Mouse (Mus musculus): ENCODE measurements at regions not wholly inside any gene's neighbourhood (a gene's known extent, or its start where the extent isn't known, plus 50 kb on each side); places are given as distances from the start of the nearest gene placed in this dataset.
"Not testable (repeated sequence)": the region's sequence is repeated elsewhere in the genome, so short reads cannot be mapped to it uniquely, and the experiment has no call there.

DNA sequence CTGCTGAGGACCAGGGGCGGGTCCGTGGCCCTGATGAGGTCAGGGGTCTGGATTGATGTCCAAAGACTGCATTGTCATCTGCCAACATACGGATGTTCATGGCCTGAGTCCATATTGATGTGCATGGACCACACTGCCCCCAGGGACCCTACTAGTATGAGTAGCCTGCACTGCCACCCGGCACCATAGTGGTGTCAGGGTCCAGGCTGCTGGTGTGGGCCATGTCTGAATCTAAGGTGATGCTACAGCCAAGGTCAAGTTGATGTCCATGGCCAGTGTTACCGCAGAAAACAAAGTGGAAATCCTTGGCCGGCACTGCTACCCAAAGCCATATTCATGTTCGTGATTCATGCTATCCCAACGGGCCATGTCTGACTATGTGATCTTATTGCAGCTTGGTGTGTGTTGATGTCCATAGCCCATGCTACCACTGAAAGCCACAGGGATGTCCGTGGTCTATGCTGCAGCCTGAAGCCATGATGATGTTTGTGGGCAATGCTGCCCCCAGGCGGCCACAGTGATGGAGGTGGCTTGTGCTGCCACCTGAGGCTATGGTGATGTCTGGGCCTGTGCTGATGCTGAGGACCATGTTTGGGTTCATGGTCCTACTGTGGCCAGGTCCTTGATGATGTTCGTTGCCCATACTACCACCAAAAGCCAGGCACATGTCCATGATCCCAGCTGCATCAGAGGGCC is 130.5 kb downstream of the Iqub start:
- H3K4me3 ChIP-seq: no peak overlapping the region
- no peaks in the 10 kb centered on the region for H3K9me3 ChIP-seq (replicated peaks)
- no peaks in the 10 kb centered on the region for H3K36me3 ChIP-seq (ENCODE audit: poor library complexity, severe bottlenecking)
- H3K27ac ChIP-seq: no peak overlapping the region
- H3K9ac ChIP-seq: no peak overlapping the region
- no peaks in the 10 kb centered on the region for H3K27me3 ChIP-seq
- no peak overlapping the region for H3K4me2 ChIP-seq
- WGBS: 82% methylated on average over 11 of the region's 11 CpGs
- peak; percentile 36; the same call in 1 of the 2 replicates for ATAC-seq
- no peaks in the 10 kb centered on the region for H3K4me1 ChIP-seq

GRCm38 (mm10) chr6:24379859-24380258 is 135.0 kb downstream of the Iqub start:
- Histone ChIP-seq H3K27me3 (no peaks in the 10 kb centered on the region), H3K9ac (no peak overlapping the region), H3K4me3 (no peak overlapping the region), H3K4me2 (no peak overlapping the region), H3K9me3 (replicated peaks) (no peaks in the 10 kb centered on the region), H3K4me1 (no peaks in the 10 kb centered on the region), H3K27ac (no peak overlapping the region), H3K36me3 (ENCODE audit: poor library complexity, severe bottlenecking) (no peaks in the 10 kb centered on the region)
- 84% methylated on average over 2 of the region's 2 CpGs for WGBS
- ATAC-seq: no peak

DNA sequence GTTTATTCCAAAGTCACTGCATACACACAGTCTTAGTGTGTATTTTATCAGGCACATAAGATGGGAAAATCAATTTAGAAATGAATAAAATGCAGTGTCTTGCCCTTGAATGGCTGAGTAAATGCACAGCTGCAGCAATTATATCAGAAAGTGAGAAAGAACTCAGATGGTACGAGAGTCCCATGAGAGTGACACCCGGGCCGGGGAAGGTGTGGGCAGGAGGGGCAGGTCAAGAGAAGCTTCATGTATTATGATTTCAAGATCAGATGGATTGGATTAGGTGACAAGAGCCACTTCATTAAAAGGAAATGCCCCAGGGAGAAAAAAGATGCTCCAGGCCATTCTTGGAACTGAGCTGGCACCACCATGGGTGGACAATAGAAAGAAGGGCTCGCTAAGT is 138.1 kb downstream of the Iqub start:
- H3K9ac ChIP-seq: no peak overlapping the region
- WGBS: 65% methylated on average over 4 of the region's 4 CpGs
- no peak for ATAC-seq

DNA sequence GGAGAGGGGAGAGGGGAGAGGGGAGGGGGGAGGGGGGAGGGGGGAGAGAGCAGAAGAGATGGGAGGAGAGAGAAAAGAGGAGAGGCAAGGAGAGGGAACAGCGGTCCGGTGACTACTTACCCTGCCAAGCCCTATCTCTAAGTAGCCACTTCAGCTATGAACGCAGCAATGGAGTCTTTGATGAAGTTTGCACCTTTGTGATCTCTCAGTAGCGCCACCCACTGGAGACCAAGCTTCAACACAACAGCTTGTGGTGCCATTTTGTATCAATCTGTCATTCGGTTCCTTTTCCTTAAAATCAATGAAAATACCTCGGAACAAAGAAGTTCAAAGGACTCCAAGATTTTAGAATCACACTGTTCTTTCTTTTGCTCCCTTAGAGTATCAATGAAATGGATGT is 141.7 kb downstream of the Iqub start:
- no peak overlapping the region for H3K4me2 ChIP-seq
- no peak overlapping the region for H3K27ac ChIP-seq
- H3K9me3 ChIP-seq (replicated peaks): no peaks in the 10 kb centered on the region
- H3K4me1 ChIP-seq: no peaks in the 10 kb centered on the region
- WGBS: 84% methylated on average over 6 of the region's 6 CpGs
- no peak overlapping the region for H3K4me3 ChIP-seq
- no peak overlapping the region for H3K9ac ChIP-seq
- H3K27me3 ChIP-seq: no peaks in the 10 kb centered on the region
- no peaks in the 10 kb centered on the region for H3K36me3 ChIP-seq (ENCODE audit: poor library complexity, severe bottlenecking)
- ATAC-seq: no peak

More for the DNA sequence above, 138.1 kb downstream of the Iqub start:
- H3K4me1 ChIP-seq: no peaks in the 10 kb centered on the region
- H3K9me3 ChIP-seq (replicated peaks): no peaks in the 10 kb centered on the region
- H3K4me3 ChIP-seq: no peak overlapping the region
- H3K27ac ChIP-seq: no peak overlapping the region
- no peak overlapping the region for H3K4me2 ChIP-seq
- no peaks in the 10 kb centered on the region for H3K36me3 ChIP-seq (ENCODE audit: poor library complexity, severe bottlenecking)
- no peaks in the 10 kb centered on the region for H3K27me3 ChIP-seq

- Histone ChIP-seq H3K27ac (no peak overlapping the region), H3K4me2 (no peak overlapping the region), H3K9ac (no peak overlapping the region), H3K27me3 (no peaks in the 10 kb centered on the region), H3K9me3 (replicated peaks) (no peaks in the 10 kb centered on the region), H3K4me3 (no peak overlapping the region), H3K4me1 (no peaks in the 10 kb centered on the region), H3K36me3 (ENCODE audit: poor library complexity, severe bottlenecking) (no peaks in the 10 kb centered on the region)
- 82% methylated on average over 1 of the region's 1 CpGs for WGBS
- no peak for ATAC-seq
These were observed 143.2 kb downstream of the Iqub start for GRCm38 (mm10) chr6:24371680-24372079.

GRCm38 (mm10) chr6:24350882-24351281 is 164.0 kb downstream of the Iqub start:
- H3K9ac ChIP-seq: no peak overlapping the region
- H3K27ac ChIP-seq: no peak overlapping the region
- H3K4me3 ChIP-seq: no peak overlapping the region
- H3K36me3 ChIP-seq (ENCODE audit: poor library complexity, severe bottlenecking): no peaks in the 10 kb centered on the region
- H3K9me3 ChIP-seq (replicated peaks): no peaks in the 10 kb centered on the region
- H3K27me3 ChIP-seq: no peaks in the 10 kb centered on the region
- 8% methylated on average over 5 of the region's 5 CpGs for WGBS
- H3K4me2 ChIP-seq: no peak overlapping the region
- H3K4me1 ChIP-seq: no peaks in the 10 kb centered on the region
- peak; percentile 96 for ATAC-seq

GRCm38 (mm10) chr6:24348481-24349062 is 166.3 kb downstream of the Iqub start:
- no peak overlapping the region for H3K27ac ChIP-seq
- H3K36me3 ChIP-seq (ENCODE audit: poor library complexity, severe bottlenecking): no peaks in the 10 kb centered on the region
- no peaks in the 10 kb centered on the region for H3K4me1 ChIP-seq
- 62% methylated on average over 8 of the region's 8 CpGs for WGBS
- H3K9me3 ChIP-seq (replicated peaks): no peaks in the 10 kb centered on the region
- H3K9ac ChIP-seq: no peak overlapping the region
- no peaks in the 10 kb centered on the region for H3K27me3 ChIP-seq
- ATAC-seq: peak; percentile 34; the same call in 1 of the 2 replicates
- H3K4me3 ChIP-seq: no peak overlapping the region
- peak overlapping the region; percentile 24; the same call in 1 of the 2 replicates for H3K4me2 ChIP-seq

- Histone ChIP-seq H3K9me3 (replicated peaks) (no peaks in the 10 kb centered on the region; the same call in 1 of the 2 replicates), H3K4me3 (no peak overlapping the region), H3K36me3 (ENCODE audit: poor library complexity, severe bottlenecking) (no peaks in the 10 kb centered on the region), H3K4me2 (peak overlapping the region; percentile 24; the same call in 1 of the 2 replicates), H3K27me3 (no peaks in the 10 kb centered on the region), H3K27ac (no peak overlapping the region), H3K4me1 (no peaks in the 10 kb centered on the region), H3K9ac (no peak overlapping the region)
- no peak; the same call in 1 of the 2 replicates for ATAC-seq
- WGBS: 68% methylated on average over 13 of the region's 13 CpGs
These were observed 167.0 kb downstream of the Iqub start for GRCm38 (mm10) chr6:24347745-24348480.

DNA sequence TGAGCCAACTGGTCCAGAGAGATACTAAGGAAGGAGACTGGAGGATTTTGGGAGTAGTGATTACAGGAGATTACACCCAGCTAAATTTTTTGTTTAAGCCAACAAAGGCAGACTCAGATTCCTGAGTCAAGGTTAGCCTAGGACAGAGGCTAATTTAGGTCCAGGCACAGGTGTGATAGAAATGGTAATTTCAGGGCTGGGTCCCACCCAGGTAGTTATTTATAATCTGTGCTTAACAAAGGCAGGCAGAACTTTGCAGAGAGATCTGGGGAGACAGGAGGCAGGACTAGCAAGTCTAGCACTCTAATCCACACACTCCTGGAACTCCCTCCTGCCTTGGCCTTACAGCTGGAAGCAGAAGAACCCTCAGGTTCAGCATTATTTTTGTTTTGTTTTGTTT is 172.4 kb downstream of the Iqub start:
- Histone ChIP-seq H3K36me3 (ENCODE audit: poor library complexity, severe bottlenecking) (no peaks in the 10 kb centered on the region), H3K27ac (no peak overlapping the region), H3K9me3 (replicated peaks) (no peaks in the 10 kb centered on the region; the same call in 1 of the 2 replicates), H3K4me3 (no peak overlapping the region), H3K27me3 (no peaks in the 10 kb centered on the region), H3K4me2 (no peak overlapping the region), H3K9ac (no peak overlapping the region), H3K4me1 (no peaks in the 10 kb centered on the region)
- ATAC-seq: no peak

DNA sequence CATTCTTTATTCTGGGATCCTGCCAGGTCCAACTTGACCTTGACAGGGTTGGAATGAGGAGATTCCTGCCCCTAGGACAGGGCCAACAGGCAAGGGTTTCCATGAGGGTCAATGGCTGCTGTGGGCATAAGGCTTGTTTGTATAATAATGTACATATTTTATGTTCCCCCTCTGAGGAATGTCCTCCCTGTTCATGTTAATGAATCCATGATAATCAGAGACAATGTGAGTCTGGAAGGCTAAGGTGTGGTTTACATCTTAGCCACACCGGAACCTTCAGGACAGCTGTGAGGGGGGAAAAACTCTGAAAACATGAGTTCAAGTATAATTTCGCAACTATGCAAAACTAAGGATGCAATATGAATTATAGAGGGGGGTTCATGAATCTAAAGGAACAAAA is 172.8 kb downstream of the Iqub start:
- no peak overlapping the region for H3K4me2 ChIP-seq
- no peak for ATAC-seq
- H3K9ac ChIP-seq: no peak overlapping the region
- H3K4me1 ChIP-seq: no peaks in the 10 kb centered on the region
- H3K27ac ChIP-seq: no peak overlapping the region
- H3K4me3 ChIP-seq: no peak overlapping the region
- WGBS: 97% methylated on average over 2 of the region's 2 CpGs
- H3K9me3 ChIP-seq (replicated peaks): no peaks in the 10 kb centered on the region; the same call in 1 of the 2 replicates
- no peaks in the 10 kb centered on the region for H3K27me3 ChIP-seq
- no peaks in the 10 kb centered on the region for H3K36me3 ChIP-seq (ENCODE audit: poor library complexity, severe bottlenecking)

- not testable (repeated sequence) for ATAC-seq; H3K9me3 ChIP-seq (replicated peaks); H3K4me2 ChIP-seq; H3K4me3 ChIP-seq; H3K36me3 ChIP-seq (ENCODE audit: poor library complexity, severe bottlenecking); H3K27me3 ChIP-seq; H3K27ac ChIP-seq; H3K4me1 ChIP-seq; H3K9ac ChIP-seq
- 84% methylated on average over 4 of the region's 4 CpGs for WGBS
These were observed 172.2 kb upstream of the Slc13a1 start for GRCm38 (mm10) chr6:24340107-24340506.

GRCm38 (mm10) chr6:24325215-24325614 is 157.3 kb upstream of the Slc13a1 start:
- peaks cover 8% of the 10 kb centered on the region; the same call in 1 of the 2 replicates for H3K4me1 ChIP-seq
- no peak overlapping the region for H3K9ac ChIP-seq
- ATAC-seq: peak; percentile 63
- no peaks in the 10 kb centered on the region for H3K36me3 ChIP-seq (ENCODE audit: poor library complexity, severe bottlenecking)
- no peaks in the 10 kb centered on the region for H3K9me3 ChIP-seq (replicated peaks)
- no peaks in the 10 kb centered on the region for H3K27me3 ChIP-seq
- H3K4me3 ChIP-seq: no peak overlapping the region
- no peak overlapping the region for H3K4me2 ChIP-seq
- H3K27ac ChIP-seq: no peak overlapping the region

All from forebrain, embryonic 13.5 days (tissue).